Mouse (Mus musculus): ENCODE results near the gene Myl9. TPM values are rescaled to one million over a fixed set of nuclear protein-coding genes. Genes with fewer than 3 reads are reported as not detected.
"Not testable (repeated sequence)": the region's sequence is repeated elsewhere in the genome, so short reads cannot be mapped to it uniquely, and the experiment has no call there.

Myl9 gene
- polyA plus RNA-seq, 1 experiment from 2014 or later: 1,258 TPM

- Histone ChIP-seq H3K27ac (no peak overlapping the region), H3K9ac (no peak overlapping the region), H3K9me3 (no peaks in the 10 kb centered on the region), H3K4me3 (replicated peaks) (no peak overlapping the region), H3K27me3 (replicated peaks) (no peaks in the 10 kb centered on the region), H3K4me1 (no peaks in the 10 kb centered on the region), H3K36me3 (no peaks in the 10 kb centered on the region), H3K4me2 (no peak overlapping the region)
- ATAC-seq (ENCODE audit: insufficient read depth, low FRiP score, low read depth): no peak
- WGBS: 47% methylated on average over 3 of the region's 3 CpGs
Measured at GRCm38 (mm10) chr2:156787776-156788105, 12.5 kb downstream of the Myl9 start.

- Histone ChIP-seq H3K9me3 (no peaks in the 10 kb centered on the region), H3K4me3 (replicated peaks) (no peak overlapping the region), H3K4me2 (no peak overlapping the region), H3K36me3 (no peaks in the 10 kb centered on the region), H3K4me1 (no peaks in the 10 kb centered on the region), H3K9ac (no peak overlapping the region), H3K27me3 (replicated peaks) (no peaks in the 10 kb centered on the region), H3K27ac (no peak overlapping the region)
- ATAC-seq (ENCODE audit: insufficient read depth, low FRiP score, low read depth): no peak
- WGBS: 58% methylated on average over 1 of the region's 1 CpGs
Measured at GRCm38 (mm10) chr2:156788836-156789235, 13.6 kb downstream of the Myl9 start.

- Histone ChIP-seq H3K27me3 (replicated peaks) (no peaks in the 10 kb centered on the region), H3K4me3 (replicated peaks) (no peak overlapping the region), H3K9me3 (no peaks in the 10 kb centered on the region), H3K4me2 (no peak overlapping the region), H3K36me3 (no peaks in the 10 kb centered on the region), H3K9ac (no peak overlapping the region), H3K27ac (no peak overlapping the region), H3K4me1 (no peaks in the 10 kb centered on the region)
- no peak for ATAC-seq (ENCODE audit: insufficient read depth, low FRiP score, low read depth)
- 71% methylated on average over 1 of the region's 1 CpGs for WGBS
Measured at GRCm38 (mm10) chr2:156798516-156798915, 23.3 kb downstream of the Myl9 start.

GRCm38 (mm10) chr2:156801045-156801444 lies 25.8 kb downstream of the Myl9 start:
- Histone ChIP-seq H3K4me2 (no peak overlapping the region), H3K9ac (no peak overlapping the region), H3K4me3 (replicated peaks) (no peak overlapping the region), H3K27ac (no peak overlapping the region), H3K4me1 (no peaks in the 10 kb centered on the region), H3K27me3 (replicated peaks) (no peaks in the 10 kb centered on the region), H3K9me3 (no peaks in the 10 kb centered on the region), H3K36me3 (no peaks in the 10 kb centered on the region)
- WGBS: 68% methylated on average over 4 of the region's 4 CpGs
- no peak for ATAC-seq (ENCODE audit: insufficient read depth, low FRiP score, low read depth)

- not testable (repeated sequence) for ATAC-seq (ENCODE audit: insufficient read depth, low FRiP score, low read depth)
- 38% methylated on average over 9 of the region's 9 CpGs for WGBS
Measured at GRCm38 (mm10) chr2:156802116-156802515, 26.9 kb downstream of the Myl9 start.

GRCm38 (mm10) chr2:156803698-156804372 lies 28.6 kb downstream of the Myl9 start:
- Histone ChIP-seq H3K9ac (no peak overlapping the region), H3K27ac (no peak overlapping the region), H3K9me3 (no peaks in the 10 kb centered on the region), H3K36me3 (no peaks in the 10 kb centered on the region), H3K4me3 (replicated peaks) (no peak overlapping the region), H3K4me2 (no peak overlapping the region), H3K4me1 (no peaks in the 10 kb centered on the region), H3K27me3 (replicated peaks) (no peaks in the 10 kb centered on the region)
- WGBS: 64% methylated on average over 4 of the region's 4 CpGs
- no peak for ATAC-seq (ENCODE audit: insufficient read depth, low FRiP score, low read depth)

More at GRCm38 (mm10) chr2:156802116-156802515, 26.9 kb downstream of the Myl9 start:
- H3K9me3 ChIP-seq; H3K4me1 ChIP-seq; H3K36me3 ChIP-seq; H3K9ac ChIP-seq; H3K4me3 ChIP-seq (replicated peaks); H3K4me2 ChIP-seq; H3K27me3 ChIP-seq (replicated peaks); H3K27ac ChIP-seq: not testable (repeated sequence)

- Histone ChIP-seq H3K27me3 (replicated peaks) (no peaks in the 10 kb centered on the region), H3K4me3 (replicated peaks) (no peak overlapping the region), H3K36me3 (no peaks in the 10 kb centered on the region), H3K4me1 (no peaks in the 10 kb centered on the region), H3K27ac (no peak overlapping the region), H3K9me3 (no peaks in the 10 kb centered on the region), H3K4me2 (no peak overlapping the region), H3K9ac (no peak overlapping the region)
- WGBS: 88% methylated on average over 4 of the region's 4 CpGs
- ATAC-seq (ENCODE audit: insufficient read depth, low FRiP score, low read depth): no peak
Measured at GRCm38 (mm10) chr2:156804589-156804988, 29.4 kb downstream of the Myl9 start.

GRCm38 (mm10) chr2:156806886-156807285 lies 31.7 kb downstream of the Myl9 start:
- Histone ChIP-seq H3K4me2 (no peak overlapping the region), H3K4me3 (replicated peaks) (no peak overlapping the region), H3K27ac (no peak overlapping the region), H3K27me3 (replicated peaks) (no peaks in the 10 kb centered on the region), H3K36me3 (no peaks in the 10 kb centered on the region), H3K9me3 (no peaks in the 10 kb centered on the region), H3K9ac (no peak overlapping the region), H3K4me1 (no peaks in the 10 kb centered on the region)
- 68% methylated on average over 6 of the region's 6 CpGs for WGBS
- ATAC-seq (ENCODE audit: insufficient read depth, low FRiP score, low read depth): no peak

- Histone ChIP-seq H3K4me2 (no peak overlapping the region), H3K36me3 (no peaks in the 10 kb centered on the region), H3K4me1 (peaks cover 5% of the 10 kb centered on the region; the same call in 1 of the 2 replicates), H3K9ac (no peak overlapping the region), H3K4me3 (replicated peaks) (no peak overlapping the region), H3K27me3 (replicated peaks) (no peaks in the 10 kb centered on the region), H3K27ac (no peak overlapping the region), H3K9me3 (no peaks in the 10 kb centered on the region)
- WGBS: 35% methylated on average over 2 of the region's 2 CpGs
- no peak for ATAC-seq (ENCODE audit: insufficient read depth, low FRiP score, low read depth)
Measured at GRCm38 (mm10) chr2:156809579-156809978, 34.4 kb downstream of the Myl9 start.

- H3K4me3 ChIP-seq (replicated peaks): no peak overlapping the region
- H3K4me2 ChIP-seq: no peak overlapping the region
- no peak overlapping the region for H3K9ac ChIP-seq
- 97% methylated on average over 10 of the region's 10 CpGs for WGBS
- no peak for ATAC-seq (ENCODE audit: insufficient read depth, low FRiP score, low read depth)
- H3K36me3 ChIP-seq: no peaks in the 10 kb centered on the region
- H3K27me3 ChIP-seq (replicated peaks): no peaks in the 10 kb centered on the region
- H3K9me3 ChIP-seq: no peaks in the 10 kb centered on the region
- no peak overlapping the region for H3K27ac ChIP-seq
- H3K4me1 ChIP-seq: peaks cover 13% of the 10 kb centered on the region; the same call in 1 of the 2 replicates
Measured at GRCm38 (mm10) chr2:156810716-156811115, 35.5 kb downstream of the Myl9 start.

- ATAC-seq (ENCODE audit: insufficient read depth, low FRiP score, low read depth): no peak
- 73% methylated on average over 5 of the region's 5 CpGs for whole genome bisulfite sequencing
- H3K9me3 ChIP-seq: no peaks in the 10 kb centered on the region
Measured at GRCm38 (mm10) chr2:156811556-156811955, 36.3 kb downstream of the Myl9 start.

GRCm38 (mm10) chr2:156814344-156814801 lies 39.2 kb downstream of the Myl9 start:
- no peaks in the 10 kb centered on the region for H3K27me3 ChIP-seq (replicated peaks)
- no peaks in the 10 kb centered on the region for H3K9me3 ChIP-seq
- peak overlapping the region; percentile 67 for H3K27ac ChIP-seq
- H3K4me3 ChIP-seq (replicated peaks): no peak overlapping the region
- 12% methylated on average over 8 of the region's 8 CpGs for WGBS
- H3K36me3 ChIP-seq: no peaks in the 10 kb centered on the region
- H3K4me1 ChIP-seq: peaks cover 13% of the 10 kb centered on the region; the same call in 1 of the 2 replicates
- H3K4me2 ChIP-seq: no peak overlapping the region
- no peak overlapping the region for H3K9ac ChIP-seq
- no peak for ATAC-seq (ENCODE audit: insufficient read depth, low FRiP score, low read depth)

More at GRCm38 (mm10) chr2:156811556-156811955, 36.3 kb downstream of the Myl9 start:
- no peak overlapping the region for H3K27ac ChIP-seq
- no peak overlapping the region for H3K4me3 ChIP-seq (replicated peaks)
- H3K4me1 ChIP-seq: peaks cover 13% of the 10 kb centered on the region; the same call in 1 of the 2 replicates
- no peak overlapping the region for H3K9ac ChIP-seq
- no peaks in the 10 kb centered on the region for H3K36me3 ChIP-seq
- no peaks in the 10 kb centered on the region for H3K27me3 ChIP-seq (replicated peaks)
- H3K4me2 ChIP-seq: no peak overlapping the region

All from stomach, embryonic 15.5 days (tissue).